Mouse (Mus musculus) erythroblast, embryonic 14.5 days (primary cell): ENCODE data around the gene Trpm3.

Experiments used
- GATA1 ChIP-seq: IDR thresholded peaks from 2 replicates; pipeline ENCODE4 v1.6.1; 2012; ENCODE audit warnings: low read length, inconsistent platforms, mixed read lengths
- TAL1 ChIP-seq: IDR thresholded peaks from 3 replicates; pipeline ENCODE4 v1.6.1; 2012; ENCODE audit warnings: low read length, inconsistent platforms, mixed read lengths

DNA sequence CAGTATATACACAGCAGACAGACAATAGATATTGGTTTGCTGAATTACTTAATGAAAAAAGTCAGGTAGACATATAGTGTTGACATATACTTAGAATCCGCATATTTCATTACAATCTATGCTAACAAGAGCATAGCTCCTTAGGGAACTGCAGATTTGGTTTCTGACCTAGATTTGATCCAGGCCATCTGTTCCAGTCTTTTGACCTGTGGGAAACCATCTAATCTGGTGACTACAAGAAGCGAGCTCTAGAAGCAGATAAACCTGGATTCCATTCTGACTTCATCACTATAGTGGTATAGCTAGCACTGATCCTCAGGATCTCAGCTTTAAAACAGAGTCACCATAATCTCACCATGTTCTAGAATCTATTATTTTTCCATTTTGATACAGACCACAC is 665.5 kb downstream of the Trpm3 start:
- TF ChIP-seq GATA1 (no peak), TAL1 (no peak)
